Mouse (Mus musculus): ENCODE measurements around the gene Dusp10. TPM values are rescaled to one million over a fixed set of nuclear protein-coding genes. Genes with fewer than 3 reads are reported as not detected.
A peak's percentile ranks its signal among the peaks of the same experiment; 100 is the strongest.

Gene Dusp10
- polyA plus RNA-seq, 1 experiment from 2014 or later = 8.5 TPM

DNA sequence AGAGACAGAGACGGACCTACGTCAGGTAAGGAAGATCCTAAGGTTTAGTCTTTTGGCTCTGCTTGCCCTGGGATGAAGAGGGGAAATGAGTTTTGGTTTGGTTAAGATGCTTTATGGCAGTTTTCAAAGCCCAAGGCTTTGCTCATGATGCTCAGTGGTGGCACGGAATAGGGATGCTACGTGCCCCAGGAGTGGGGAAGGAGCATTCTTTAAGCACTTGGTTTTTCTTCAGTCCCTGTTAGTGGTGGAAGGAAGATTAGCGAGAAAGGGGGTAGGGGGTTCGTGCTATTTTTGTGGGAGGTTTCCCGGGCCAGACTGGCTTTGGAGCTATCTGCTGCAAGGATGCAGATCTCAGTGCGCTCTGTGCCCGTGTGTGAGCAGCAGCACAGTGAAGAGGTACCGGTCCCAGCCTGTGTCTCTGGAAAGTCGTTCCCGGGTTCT lies 21.7 kb downstream of the Dusp10 start:
- H3K4me3 ChIP-seq = peak overlapping the region; percentile 93
- peaks cover 28% of the 10 kb centered on the region for H3K4me1 ChIP-seq
- under 1% methylated on average over 12 of the region's 12 CpGs for WGBS
- no peaks in the 10 kb centered on the region for H3K9me3 ChIP-seq
- no peaks in the 10 kb centered on the region for H3K27me3 ChIP-seq (ENCODE audit: insufficient read depth, poor library complexity, severe bottlenecking)
- no peak for DNase-seq (ENCODE audit: low spot score)
- H3K27ac ChIP-seq = peak overlapping the region; percentile 99
- H3K36me3 ChIP-seq = peaks cover 27% of the 10 kb centered on the region

DNA sequence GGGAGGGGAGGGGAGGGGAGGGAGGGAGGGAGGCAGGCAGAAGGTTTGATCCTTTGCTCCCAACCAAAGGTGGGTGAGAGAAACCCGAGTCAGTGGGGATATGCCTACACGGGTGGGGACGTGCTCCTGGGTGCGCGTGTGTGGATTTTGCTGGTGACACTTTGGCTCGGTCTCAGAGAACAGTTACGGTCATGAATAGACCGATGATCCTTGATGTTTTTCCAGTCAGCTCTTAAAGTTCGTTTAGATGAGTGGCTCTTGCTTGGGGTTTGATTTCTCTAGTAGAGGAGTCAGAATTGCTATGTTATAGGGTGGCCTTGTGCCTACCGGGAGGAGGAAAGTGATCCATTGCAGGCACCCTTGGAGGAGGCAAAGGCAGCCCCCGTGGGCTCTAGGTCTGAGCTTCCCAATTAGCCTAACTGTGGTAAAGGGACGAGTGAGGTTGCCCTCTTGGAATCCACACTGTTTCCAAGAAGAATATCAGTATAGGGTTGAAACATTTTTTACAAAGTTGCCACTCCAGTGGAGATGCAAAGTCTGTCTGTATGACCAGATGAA lies 22.3 kb downstream of the Dusp10 start:
- no peaks in the 10 kb centered on the region for H3K9me3 ChIP-seq
- peak overlapping the region; percentile 93 for H3K4me3 ChIP-seq
- H3K4me1 ChIP-seq = peaks cover 35% of the 10 kb centered on the region
- 5% methylated on average over 12 of the region's 12 CpGs for WGBS
- peaks cover 27% of the 10 kb centered on the region for H3K36me3 ChIP-seq
- DNase-seq (ENCODE audit: low spot score) = no peak
- H3K27ac ChIP-seq = peak overlapping the region; percentile 99
- H3K27me3 ChIP-seq (ENCODE audit: insufficient read depth, poor library complexity, severe bottlenecking) = no peaks in the 10 kb centered on the region

DNA sequence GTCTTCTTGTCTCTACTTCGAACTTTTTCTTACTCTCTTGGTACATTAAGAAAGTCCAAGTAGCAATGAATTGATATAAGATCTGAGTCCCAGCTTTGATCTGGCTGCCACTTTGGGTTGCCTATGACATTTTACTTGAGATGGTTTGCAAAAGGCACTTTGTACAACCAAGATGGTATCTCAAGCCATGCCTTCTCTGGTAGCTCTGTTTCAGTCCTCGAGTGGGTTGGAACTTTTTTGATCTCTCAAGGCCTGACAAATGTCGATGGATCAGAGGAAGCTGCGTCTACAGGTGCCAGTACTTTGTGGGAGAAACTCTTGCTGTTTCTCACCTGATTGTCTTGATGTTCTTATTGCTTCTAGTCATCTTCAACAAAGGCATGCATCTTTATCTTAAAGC lies 24.7 kb downstream of the Dusp10 start:
- Histone ChIP-seq H3K4me1 (peaks cover 50% of the 10 kb centered on the region), H3K27ac (no peak overlapping the region), H3K36me3 (peaks cover 27% of the 10 kb centered on the region), H3K9me3 (no peaks in the 10 kb centered on the region), H3K27me3 (ENCODE audit: insufficient read depth, poor library complexity, severe bottlenecking) (no peaks in the 10 kb centered on the region), H3K4me3 (no peak overlapping the region)
- 78% methylated on average over 4 of the region's 4 CpGs for WGBS
- no peak for DNase-seq (ENCODE audit: low spot score)

DNA sequence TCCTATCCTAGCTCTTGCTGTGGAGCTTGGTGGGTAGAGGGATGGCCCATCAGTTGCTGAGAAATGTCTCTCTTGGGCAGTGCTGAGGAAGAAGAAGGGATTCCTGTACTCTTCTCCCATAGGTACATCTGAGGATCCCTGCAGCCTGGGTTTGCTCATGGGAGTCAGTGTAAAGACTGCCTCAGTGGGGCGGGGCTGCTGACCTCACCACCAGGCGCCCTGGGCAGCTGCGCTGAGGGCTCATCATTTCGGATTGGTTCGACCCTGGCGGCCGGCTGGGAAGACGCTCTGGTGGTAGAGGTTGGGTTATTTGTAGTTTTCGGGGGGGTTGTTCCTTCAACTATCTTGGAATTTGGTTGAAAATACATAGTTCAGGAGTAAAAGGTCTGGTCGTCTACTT lies 26.2 kb downstream of the Dusp10 start:
- 85% methylated on average over 10 of the region's 10 CpGs for WGBS
- Histone ChIP-seq H3K36me3 (peaks cover 27% of the 10 kb centered on the region), H3K4me1 (peaks cover 56% of the 10 kb centered on the region), H3K4me3 (no peak overlapping the region), H3K27me3 (ENCODE audit: insufficient read depth, poor library complexity, severe bottlenecking) (no peaks in the 10 kb centered on the region), H3K9me3 (no peaks in the 10 kb centered on the region), H3K27ac (0 out of 2 replicates have a peak overlapping the region, but pooled peaks have one; percentile 88)
- no peak for DNase-seq (ENCODE audit: low spot score)

DNA sequence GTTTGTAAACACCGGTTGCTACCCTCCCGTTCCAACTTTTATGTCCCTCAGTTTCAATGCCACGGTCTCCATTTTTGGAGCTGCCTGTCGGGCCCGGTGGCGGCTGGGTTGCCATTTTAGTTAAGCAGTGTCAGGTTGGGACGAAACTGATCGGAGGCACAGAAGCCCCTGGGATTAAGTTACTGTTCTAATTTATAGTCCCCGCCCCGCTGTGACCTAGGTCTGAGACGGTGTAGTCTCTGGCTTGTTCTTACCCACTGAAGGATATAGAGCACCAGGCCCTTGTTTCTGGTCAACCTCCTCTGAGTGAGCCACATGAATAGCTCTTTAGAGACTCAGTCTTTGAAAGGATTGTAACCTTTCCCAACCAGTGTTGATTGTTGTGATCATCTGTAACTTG lies 27.1 kb downstream of the Dusp10 start:
- Histone ChIP-seq H3K36me3 (peaks cover 27% of the 10 kb centered on the region), H3K27ac (peak overlapping the region; percentile 88), H3K27me3 (ENCODE audit: insufficient read depth, poor library complexity, severe bottlenecking) (no peaks in the 10 kb centered on the region), H3K9me3 (no peaks in the 10 kb centered on the region), H3K4me1 (peaks cover 57% of the 10 kb centered on the region), H3K4me3 (no peak overlapping the region)
- 85% methylated on average over 11 of the region's 11 CpGs for WGBS
- DNase-seq (ENCODE audit: low spot score) = no peak

DNA sequence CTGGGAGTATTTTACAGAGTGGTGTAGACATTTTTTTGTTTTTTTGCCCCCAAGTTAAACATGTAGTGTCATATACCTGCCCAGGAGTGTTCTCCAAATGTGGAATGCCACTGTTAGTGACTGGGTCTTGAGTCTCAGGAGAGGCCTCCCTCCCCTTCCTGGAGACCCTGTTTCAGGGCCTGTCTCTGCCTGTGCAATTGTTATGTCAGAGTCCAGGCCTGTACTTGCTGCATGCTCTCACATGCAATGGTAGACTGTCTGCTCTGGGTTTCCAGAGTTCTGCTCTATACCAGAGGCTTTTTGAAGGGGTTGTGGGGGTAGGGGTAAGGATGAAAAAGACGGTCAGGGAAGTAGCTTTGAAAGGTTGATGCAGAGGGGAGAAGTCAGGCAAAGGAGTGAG lies 27.8 kb downstream of the Dusp10 start:
- Histone ChIP-seq H3K27me3 (ENCODE audit: insufficient read depth, poor library complexity, severe bottlenecking) (no peaks in the 10 kb centered on the region), H3K27ac (peak overlapping the region; percentile 88), H3K9me3 (no peaks in the 10 kb centered on the region), H3K4me1 (peaks cover 57% of the 10 kb centered on the region), H3K36me3 (peaks cover 27% of the 10 kb centered on the region), H3K4me3 (no peak overlapping the region)
- WGBS = 80% methylated on average over 1 of the region's 1 CpGs
- DNase-seq (ENCODE audit: low spot score) = no peak

DNA sequence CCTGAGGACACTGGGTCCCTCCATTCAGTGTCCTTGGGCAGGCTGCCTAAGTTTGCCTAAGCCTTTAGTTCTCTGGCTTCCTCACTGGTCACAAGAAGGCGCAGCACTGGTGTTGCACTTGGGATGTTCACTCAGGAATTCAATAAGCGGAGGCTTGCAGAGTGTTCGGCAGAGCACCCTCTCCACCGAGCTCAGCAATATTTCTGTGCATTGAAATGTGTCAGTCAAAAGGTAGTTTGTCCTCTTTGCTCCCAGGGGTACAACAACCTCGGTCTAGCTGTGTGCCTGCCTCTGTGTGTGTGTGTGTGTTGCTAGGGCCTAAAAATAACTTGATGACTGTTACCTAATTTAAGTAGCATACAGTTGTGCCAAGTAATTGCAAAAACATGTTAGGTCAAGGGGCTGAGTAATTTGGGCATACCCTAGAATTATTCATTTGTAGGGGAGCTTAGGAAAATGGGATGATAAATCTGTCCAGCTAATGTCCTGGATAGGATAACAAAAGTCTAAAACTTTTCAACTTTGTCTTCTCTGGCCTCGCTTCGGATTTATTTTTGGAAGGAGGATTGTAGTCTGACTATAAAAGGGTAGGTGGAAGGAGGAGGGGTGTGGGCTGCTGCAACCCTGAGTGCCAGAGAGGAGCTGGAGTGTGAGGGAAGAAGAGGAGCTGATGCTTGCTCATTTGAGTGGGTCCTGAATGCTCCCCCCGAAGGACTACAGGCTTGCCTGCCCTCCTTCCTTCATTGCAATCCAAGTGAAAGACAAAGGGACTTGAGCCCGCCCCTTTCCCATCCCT lies 28.9 kb downstream of the Dusp10 start:
- no peak for DNase-seq (ENCODE audit: low spot score)
- 38% methylated on average over 9 of the region's 9 CpGs for WGBS
- peak overlapping the region; percentile 22; the same call in 1 of the 2 replicates for H3K4me3 ChIP-seq
- H3K27me3 ChIP-seq (ENCODE audit: insufficient read depth, poor library complexity, severe bottlenecking) = no peaks in the 10 kb centered on the region
- peaks cover 23% of the 10 kb centered on the region for H3K36me3 ChIP-seq
- peaks cover 48% of the 10 kb centered on the region for H3K4me1 ChIP-seq
- no peaks in the 10 kb centered on the region for H3K9me3 ChIP-seq
- H3K27ac ChIP-seq = peak overlapping the region; percentile 88

DNA sequence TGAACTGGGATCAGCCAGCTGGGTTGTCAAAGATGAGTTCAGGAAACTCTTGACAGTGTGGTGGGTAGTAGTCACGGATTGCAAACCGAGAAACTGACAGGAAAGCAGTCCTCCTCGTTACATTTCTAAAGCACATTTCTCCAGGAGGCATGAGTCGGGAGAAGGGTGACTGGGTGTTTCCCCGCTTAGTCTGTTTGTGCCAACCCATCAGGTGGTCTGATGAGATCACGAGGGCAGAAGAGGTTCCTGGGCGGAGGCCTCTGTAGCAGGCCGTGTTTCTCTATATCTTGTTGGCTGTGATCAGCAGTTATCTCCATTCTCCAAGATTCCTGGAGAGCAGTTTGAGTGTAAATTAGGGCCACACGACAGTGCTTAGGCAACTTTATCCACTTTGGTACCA lies 29.6 kb downstream of the Dusp10 start:
- Histone ChIP-seq H3K27ac (peak overlapping the region; percentile 88), H3K27me3 (ENCODE audit: insufficient read depth, poor library complexity, severe bottlenecking) (no peaks in the 10 kb centered on the region), H3K4me1 (peaks cover 50% of the 10 kb centered on the region), H3K36me3 (peaks cover 15% of the 10 kb centered on the region), H3K9me3 (no peaks in the 10 kb centered on the region), H3K4me3 (no peak overlapping the region; the same call in 1 of the 2 replicates)
- DNase-seq (ENCODE audit: low spot score) = no peak
- 58% methylated on average over 9 of the region's 9 CpGs for WGBS

DNA sequence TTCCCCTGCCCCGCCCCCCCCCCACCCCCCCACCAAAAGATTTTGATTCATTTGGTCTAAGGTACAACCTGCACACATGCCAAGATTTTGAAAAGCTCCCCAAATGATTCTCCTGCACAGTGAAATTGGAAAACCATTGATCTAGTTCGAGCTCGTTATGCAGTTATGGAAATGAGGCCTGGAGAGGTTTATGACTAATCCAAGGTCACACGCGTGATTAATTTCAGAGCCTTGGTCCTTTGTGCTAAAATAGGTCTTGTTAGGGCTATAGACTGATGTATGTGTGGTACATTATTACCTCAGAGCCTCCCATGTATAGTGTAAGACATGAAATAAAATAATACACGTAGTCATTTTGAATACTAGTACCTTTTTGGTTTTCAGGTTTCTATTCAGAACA lies 30.3 kb downstream of the Dusp10 start:
- H3K27me3 ChIP-seq (ENCODE audit: insufficient read depth, poor library complexity, severe bottlenecking) = no peaks in the 10 kb centered on the region
- 0 out of 2 replicates have a peak overlapping the region, but pooled peaks have one; percentile 88 for H3K27ac ChIP-seq
- peaks cover 53% of the 10 kb centered on the region for H3K4me1 ChIP-seq
- DNase-seq (ENCODE audit: low spot score) = no peak
- H3K9me3 ChIP-seq = no peaks in the 10 kb centered on the region
- no peak overlapping the region for H3K4me3 ChIP-seq
- 80% methylated on average over 6 of the region's 6 CpGs for WGBS
- peaks cover 9% of the 10 kb centered on the region for H3K36me3 ChIP-seq

DNA sequence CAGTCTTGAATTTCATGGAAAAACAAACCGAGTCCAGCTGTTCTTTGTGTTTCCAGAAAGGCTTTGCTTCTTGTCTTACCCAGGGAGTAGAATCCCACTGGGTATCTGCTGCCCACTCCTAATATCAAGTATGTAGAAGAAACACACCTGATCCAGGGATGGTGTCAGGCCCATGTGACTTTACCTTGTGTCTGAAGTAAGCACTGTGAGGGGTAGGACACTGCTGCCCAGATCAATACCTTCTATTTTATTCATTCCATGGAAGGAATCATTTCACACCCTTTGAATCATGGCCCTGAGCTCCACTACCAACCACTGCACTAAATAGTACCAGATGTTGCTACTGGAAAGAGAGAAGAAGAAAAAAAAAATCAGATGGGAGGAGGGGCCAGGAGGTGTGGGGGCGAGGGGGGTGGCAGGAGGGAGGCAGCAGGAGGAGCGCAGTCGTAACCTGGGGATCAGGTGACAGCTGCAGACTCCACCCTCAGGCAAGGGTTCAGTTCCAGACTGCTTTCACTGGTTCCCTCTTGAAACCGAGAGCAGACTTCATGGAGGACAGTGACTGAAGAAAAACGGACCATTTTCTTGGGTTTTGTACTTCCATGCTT lies 33.1 kb downstream of the Dusp10 start:
- 55% methylated on average over 6 of the region's 6 CpGs for WGBS
- peaks cover 44% of the 10 kb centered on the region for H3K4me1 ChIP-seq
- no peak overlapping the region for H3K4me3 ChIP-seq
- H3K27ac ChIP-seq = no peak overlapping the region
- no peaks in the 10 kb centered on the region for H3K9me3 ChIP-seq
- no peak for DNase-seq (ENCODE audit: low spot score)
- H3K36me3 ChIP-seq = no peaks in the 10 kb centered on the region
- H3K27me3 ChIP-seq (ENCODE audit: insufficient read depth, poor library complexity, severe bottlenecking) = no peaks in the 10 kb centered on the region

DNA sequence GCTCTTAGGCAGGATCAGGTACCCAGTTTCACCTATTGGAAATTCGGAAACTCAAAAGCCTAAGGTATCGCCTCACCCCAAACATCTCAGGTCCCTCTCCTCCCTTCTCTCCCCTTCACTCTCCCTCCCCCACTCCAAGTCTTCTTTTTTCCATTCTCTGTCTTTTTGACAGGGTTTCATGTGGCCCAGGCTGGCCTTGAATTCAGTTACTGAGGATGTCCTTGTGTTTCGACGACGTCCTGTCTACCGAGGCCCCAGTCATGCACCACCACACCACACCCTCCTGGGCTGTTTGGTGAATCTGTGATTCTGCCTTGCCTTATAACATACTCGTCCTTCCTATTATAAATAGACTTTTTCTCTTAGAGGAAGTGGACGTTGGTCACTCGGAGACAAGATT lies 34.7 kb downstream of the Dusp10 start:
- no peak for DNase-seq (ENCODE audit: low spot score)
- no peaks in the 10 kb centered on the region for H3K27me3 ChIP-seq (ENCODE audit: insufficient read depth, poor library complexity, severe bottlenecking)
- no peak overlapping the region for H3K4me3 ChIP-seq
- 76% methylated on average over 9 of the region's 9 CpGs for WGBS
- peaks cover 43% of the 10 kb centered on the region for H3K4me1 ChIP-seq
- no peaks in the 10 kb centered on the region for H3K9me3 ChIP-seq
- no peaks in the 10 kb centered on the region for H3K36me3 ChIP-seq
- no peak overlapping the region for H3K27ac ChIP-seq

DNA sequence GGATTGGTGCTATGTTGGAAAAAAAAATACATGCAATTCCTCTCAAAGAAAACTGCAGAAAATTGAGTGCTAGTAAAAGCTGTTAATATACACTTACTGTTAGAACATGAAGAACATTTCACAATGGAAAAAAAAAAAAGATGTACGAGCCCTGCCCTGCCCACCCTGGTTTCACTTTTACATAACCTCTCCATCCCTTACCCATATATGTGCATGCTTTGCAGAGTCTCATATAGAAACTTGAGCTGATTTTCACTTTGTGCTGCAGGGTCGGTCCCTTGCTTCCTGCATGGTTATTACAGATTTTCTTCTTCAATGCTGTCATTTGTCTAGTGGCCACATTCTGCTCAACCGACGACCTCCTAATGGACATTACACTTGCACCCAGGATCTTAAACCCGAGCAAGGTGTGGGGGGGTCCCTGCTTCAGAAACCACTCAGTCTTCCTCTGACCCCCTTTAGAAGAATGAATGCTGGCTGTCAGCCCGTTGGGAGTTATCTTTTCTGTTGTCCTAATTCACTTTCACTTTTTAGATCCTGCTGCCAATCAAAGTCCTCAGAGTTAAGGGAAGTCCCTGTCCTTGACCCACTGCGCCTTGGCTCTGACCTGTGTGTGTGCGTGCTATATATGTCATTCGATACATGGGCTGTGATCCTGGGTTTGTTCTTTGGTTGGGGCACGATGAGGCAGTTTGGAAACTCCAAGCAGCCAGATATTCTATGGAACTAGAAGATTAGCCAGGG lies 35.7 kb downstream of the Dusp10 start:
- no peak overlapping the region for H3K4me3 ChIP-seq
- 72% methylated on average over 10 of the region's 10 CpGs for WGBS
- H3K9me3 ChIP-seq = no peaks in the 10 kb centered on the region
- 0 out of 2 replicates have a peak overlapping the region, but pooled peaks have one; percentile 36 for H3K27ac ChIP-seq
- H3K27me3 ChIP-seq (ENCODE audit: insufficient read depth, poor library complexity, severe bottlenecking) = no peaks in the 10 kb centered on the region
- DNase-seq (ENCODE audit: low spot score) = no peak
- H3K4me1 ChIP-seq = peaks cover 49% of the 10 kb centered on the region
- H3K36me3 ChIP-seq = no peaks in the 10 kb centered on the region

Measured in heart, embryonic 10.5 days (tissue).